Comparison of ENCODE assay signal across 9 mouse cellular contexts in genomic region chr17:71965733-71966606, GRCm38 (mm10).
DNase-seq lines count a peak whose midpoint lies in the region; ATAC-seq and TF ChIP-seq lines count a peak whose summit lies in the region.
"Had no signal": no experiment of that assay in that cellular context is flagged by ENCODE, and none has a peak within 500 bp of the region (broad histone marks: within the 10 kb centered on the region; RNA-seq: fewer than 3 reads in every experiment).

No protein-coding gene starts in this region.

- no peak for TF ChIP-seq EP300 in lung, postnatal 0 days (IDR thresholded peaks at IDR 0.05)

- H3K4me3 ChIP-seq in embryonic facial prominence, embryonic 14.5 days (ENCODE audit: low read depth, low read length) = no peak overlapping the region
- H3K4me3 ChIP-seq in embryonic facial prominence, embryonic 10.5 days = no peak overlapping the region
- H3K4me3 ChIP-seq in kidney, embryonic 14.5 days (ENCODE audit: low read length) = no peak overlapping the region
- no peak overlapping the region for H3K4me3 ChIP-seq in lung, postnatal 0 days (ENCODE audit: low read depth, low read length)
- H3K4me3 ChIP-seq: embryonic facial prominence, embryonic 15.5 days had no signal

- no peaks in the 10 kb centered on the region for H3K4me1 ChIP-seq in embryonic facial prominence, embryonic 14.5 days (ENCODE audit: control insufficient read depth, insufficient read depth, low read length)
- peaks cover 45% of the 10 kb centered on the region for H3K4me1 ChIP-seq in embryonic facial prominence, embryonic 10.5 days
- peaks cover 7% of the 10 kb centered on the region; the same call in 1 of the 2 replicates for H3K4me1 ChIP-seq in kidney, embryonic 14.5 days (ENCODE audit: control insufficient read depth, insufficient read depth, low read length)
- no peaks in the 10 kb centered on the region for H3K4me1 ChIP-seq in lung, postnatal 0 days (ENCODE audit: insufficient read depth, low read depth, low read length)

- no peaks in the 10 kb centered on the region for H3K9me3 ChIP-seq in embryonic facial prominence, embryonic 14.5 days (ENCODE audit: control insufficient read depth, low read length)
- H3K9me3 ChIP-seq in embryonic facial prominence, embryonic 10.5 days = no peaks in the 10 kb centered on the region
- H3K9me3 ChIP-seq in kidney, embryonic 14.5 days (ENCODE audit: control insufficient read depth, low read length) = no peaks in the 10 kb centered on the region
- H3K9me3 ChIP-seq in lung, postnatal 0 days (ENCODE audit: low read length) = no peaks in the 10 kb centered on the region
- H3K9me3 ChIP-seq: embryonic facial prominence, embryonic 15.5 days had no signal

- H3K27me3 ChIP-seq in embryonic facial prominence, embryonic 14.5 days (replicated peaks; ENCODE audit: control insufficient read depth, insufficient read depth, low read length) = no peaks in the 10 kb centered on the region
- H3K27me3 ChIP-seq in embryonic facial prominence, embryonic 10.5 days (replicated peaks; ENCODE audit: low read depth, poor library complexity, severe bottlenecking) = peaks cover 9% of the 10 kb centered on the region; the same call in 1 of the 2 replicates
- no peaks in the 10 kb centered on the region for H3K27me3 ChIP-seq in kidney, embryonic 14.5 days (ENCODE audit: control insufficient read depth, insufficient read depth, low read length)
- H3K27me3 ChIP-seq in lung, postnatal 0 days (replicated peaks; ENCODE audit: insufficient read depth, low read length) = no peaks in the 10 kb centered on the region

- no peak overlapping the region for H3K4me2 ChIP-seq in embryonic facial prominence, embryonic 14.5 days (ENCODE audit: low read depth, low read length)
- H3K4me2 ChIP-seq in kidney, embryonic 14.5 days (replicated peaks; ENCODE audit: low read depth, low read length) = no peak overlapping the region
- H3K4me2 ChIP-seq in lung, postnatal 0 days (replicated peaks; ENCODE audit: low read depth, low read length) = no peak overlapping the region
- H3K4me2 ChIP-seq: embryonic facial prominence, embryonic 15.5 days had no signal

- peak; percentile 69 for TF ChIP-seq CTCF in lung, postnatal 0 days (IDR thresholded peaks at IDR 0.05)

- no peak; the same call in 1 of the 2 replicates for ATAC-seq in embryonic facial prominence, embryonic 14.5 days (ENCODE audit: low read depth)
- peak; percentile 73 for ATAC-seq in kidney, embryonic 14.5 days (ENCODE audit: low FRiP score, low TSS enrichment)
- no peak for ATAC-seq in lung, postnatal 0 days

- no peaks in the 10 kb centered on the region for H3K36me3 ChIP-seq in embryonic facial prominence, embryonic 14.5 days (ENCODE audit: control insufficient read depth, insufficient read depth, low read length)
- H3K36me3 ChIP-seq in embryonic facial prominence, embryonic 10.5 days (replicated peaks) = no peaks in the 10 kb centered on the region
- H3K36me3 ChIP-seq in kidney, embryonic 14.5 days (ENCODE audit: control insufficient read depth, insufficient read depth, low read length) = no peaks in the 10 kb centered on the region
- H3K36me3 ChIP-seq in lung, postnatal 0 days (ENCODE audit: insufficient read depth, low read length) = no peaks in the 10 kb centered on the region
- H3K36me3 ChIP-seq: embryonic facial prominence, embryonic 15.5 days had no signal

- H3K9ac ChIP-seq in embryonic facial prominence, embryonic 14.5 days (ENCODE audit: low read depth, low read length) = no peak overlapping the region
- no peak overlapping the region for H3K9ac ChIP-seq in kidney, embryonic 14.5 days (ENCODE audit: low read depth, low read length)
- no peak overlapping the region for H3K9ac ChIP-seq in lung, postnatal 0 days (replicated peaks; ENCODE audit: low read depth)
- H3K9ac ChIP-seq: embryonic facial prominence, embryonic 15.5 days had no signal

- H3K27ac ChIP-seq in embryonic facial prominence, embryonic 14.5 days (replicated peaks; ENCODE audit: low read depth, low read length) = no peak overlapping the region
- no peak overlapping the region for H3K27ac ChIP-seq in embryonic facial prominence, embryonic 10.5 days (replicated peaks)
- no peak overlapping the region for H3K27ac ChIP-seq in kidney, embryonic 14.5 days (ENCODE audit: low read depth, low read length)
- H3K27ac ChIP-seq in lung, postnatal 0 days (ENCODE audit: low read length) = no peak overlapping the region
- H3K27ac ChIP-seq: embryonic facial prominence, embryonic 15.5 days had no signal

- peak; percentile 64 for DNase-seq in embryonic facial prominence, embryonic 14.5 days (ENCODE audit: low spot score)
- no peak for DNase-seq in embryonic facial prominence, embryonic 10.5 days (ENCODE audit: low spot score)
- peak; percentile 38 for DNase-seq in urinary bladder, postnatal 14 days (ENCODE audit: low spot score)
- DNase-seq in urinary bladder, postnatal 10 days (ENCODE audit: low spot score) = no peak
- DNase-seq in frontal cortex, postnatal 25 days (ENCODE audit: low spot score in 2 of 2) = peak; percentile 24 to 48
- no peak for DNase-seq in lung, postnatal 0 days (ENCODE audit: low spot score)
- peak; percentile 53 for DNase-seq in right cerebral cortex, postnatal 25 days

- 70% methylated on average over 9 of the region's 9 CpGs for WGBS in embryonic facial prominence, embryonic 14.5 days
- WGBS in embryonic facial prominence, embryonic 10.5 days = 79% methylated on average over 9 of the region's 9 CpGs
- 73% methylated on average over 9 of the region's 9 CpGs for WGBS in kidney, embryonic 14.5 days
- 49% methylated on average over 9 of the region's 9 CpGs for WGBS in lung, postnatal 0 days

Comparison
In these comparisons a context has a peak if more than half of its experiments do, and no peak if none do; other contexts are left out.
1. DNase-seq: peak in embryonic facial prominence, embryonic 14.5 days (single experiment), urinary bladder, postnatal 14 days (single experiment), frontal cortex, postnatal 25 days (2 of 2) and right cerebral cortex, postnatal 25 days (single experiment); none in embryonic facial prominence, embryonic 10.5 days (single experiment), urinary bladder, postnatal 10 days (single experiment) and lung, postnatal 0 days (single experiment).